Mouse (Mus musculus): ENCODE measurements around the gene Tdrd6. TPM values are rescaled to one million over a fixed set of nuclear protein-coding genes. Genes with fewer than 3 reads are reported as not detected.

Tdrd6 gene
- polyA plus RNA-seq, 1 experiment from 2014 or later: 0.19 TPM

DNA sequence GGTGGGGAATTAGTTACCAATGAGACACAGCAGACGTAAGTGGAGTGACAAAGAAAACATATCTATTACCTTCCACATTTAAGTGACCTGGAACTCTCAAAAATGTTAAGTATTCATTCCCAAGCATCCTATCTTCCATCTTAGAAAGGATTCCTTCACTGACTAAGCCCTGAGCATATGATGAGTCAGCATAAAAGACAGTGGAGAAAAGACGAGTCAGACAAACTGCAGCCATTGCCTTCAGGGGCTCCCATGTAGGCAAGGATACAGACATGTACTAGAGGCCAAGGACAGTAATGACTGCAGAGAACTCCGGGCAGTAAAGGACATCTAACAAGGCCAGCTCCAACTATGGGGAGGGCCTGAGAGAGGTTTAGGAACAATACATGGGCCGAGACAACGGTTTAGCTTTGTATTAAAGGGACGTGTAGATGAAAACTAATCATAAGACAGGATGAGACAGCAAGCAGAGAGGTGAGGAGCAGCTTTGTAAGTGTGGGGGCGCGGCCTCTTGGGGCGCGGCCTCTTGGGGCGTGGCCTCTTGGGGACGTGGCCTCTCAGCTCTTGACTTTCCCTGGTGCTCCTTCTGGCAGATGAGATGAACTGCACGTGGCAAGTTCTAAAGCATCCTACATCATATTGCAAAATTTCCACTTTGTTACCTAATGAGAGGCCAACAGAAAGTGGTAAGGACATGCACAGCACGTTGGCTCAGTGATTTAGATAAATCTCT, 21.4 kb upstream of the Tdrd6 start:
- no peaks in the 10 kb centered on the region for H3K9me3 ChIP-seq (ENCODE audit: control insufficient read depth, low read length)
- DNase-seq (ENCODE audit: low spot score) (no peak), ATAC-seq (replicated peaks; ENCODE audit: low FRiP score) (no peak)
- 70% methylated on average over 14 of the region's 14 CpGs for WGBS
- H3K27me3 ChIP-seq (ENCODE audit: control insufficient read depth, insufficient read depth, low read length): no peaks in the 10 kb centered on the region
- H3K4me1 ChIP-seq (replicated peaks; ENCODE audit: control insufficient read depth, insufficient read depth, low read length): no peaks in the 10 kb centered on the region
- no peak overlapping the region for H3K4me2 ChIP-seq (ENCODE audit: low read depth, low read length, severe bottlenecking)
- H3K36me3 ChIP-seq (ENCODE audit: control insufficient read depth, insufficient read depth, low read length): no peaks in the 10 kb centered on the region; the same call in 1 of the 2 replicates
- no peak overlapping the region for H3K27ac ChIP-seq (ENCODE audit: low read depth, low read length)
- no peak overlapping the region for H3K9ac ChIP-seq (ENCODE audit: low read length)
- no peak overlapping the region for H3K4me3 ChIP-seq (ENCODE audit: low read depth, low read length)

DNA sequence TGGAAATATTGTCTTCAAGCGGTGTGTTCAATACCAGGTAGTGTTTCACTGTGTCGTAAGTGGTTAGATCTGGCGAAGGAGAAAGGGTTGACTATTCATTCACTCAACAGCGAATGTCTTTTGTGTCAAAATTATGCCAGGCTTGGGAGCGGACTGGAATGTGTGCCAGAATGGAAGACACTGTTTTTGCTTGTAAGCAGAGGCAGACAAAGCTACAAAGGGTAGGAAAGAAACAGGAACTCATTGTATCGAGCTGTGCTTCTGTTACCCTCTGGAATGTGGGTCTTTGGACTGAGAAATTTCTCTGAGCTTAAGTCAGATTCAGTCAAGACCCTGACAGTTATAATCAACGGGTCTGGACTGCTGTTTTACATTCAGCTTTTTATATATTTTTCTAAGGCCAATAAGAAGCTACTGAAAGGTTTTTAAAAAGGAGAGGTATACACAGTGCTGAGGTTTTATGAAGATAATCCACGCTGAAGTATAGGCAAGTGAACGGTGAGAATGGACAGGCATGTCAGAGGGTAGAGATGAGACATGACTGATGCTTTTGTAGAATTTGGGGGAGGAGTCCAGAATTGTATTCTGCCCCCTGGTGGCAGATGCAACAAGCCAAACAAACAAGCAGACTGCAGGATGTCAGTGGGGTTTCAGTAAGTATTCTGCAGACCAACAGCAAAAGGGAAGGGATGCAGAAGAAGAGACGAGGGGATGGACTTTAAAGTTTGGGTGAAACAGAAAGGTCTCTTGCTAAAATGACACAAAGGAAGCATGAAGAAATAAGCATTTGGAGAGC, 19.7 kb upstream of the Tdrd6 start:
- no peak for ATAC-seq (replicated peaks; ENCODE audit: low FRiP score)
- H3K4me3 ChIP-seq (ENCODE audit: low read depth, low read length): no peak overlapping the region
- no peaks in the 10 kb centered on the region for H3K9me3 ChIP-seq (ENCODE audit: control insufficient read depth, low read length)
- H3K36me3 ChIP-seq (ENCODE audit: control insufficient read depth, insufficient read depth, low read length): no peaks in the 10 kb centered on the region; the same call in 1 of the 2 replicates
- WGBS: 84% methylated on average over 10 of the region's 10 CpGs
- DNase-seq (ENCODE audit: low spot score): no peak
- no peak overlapping the region for H3K4me2 ChIP-seq (ENCODE audit: low read depth, low read length, severe bottlenecking)
- no peak overlapping the region for H3K9ac ChIP-seq (ENCODE audit: low read length)
- no peak overlapping the region for H3K27ac ChIP-seq (ENCODE audit: low read depth, low read length)
- no peaks in the 10 kb centered on the region for H3K4me1 ChIP-seq (replicated peaks; ENCODE audit: control insufficient read depth, insufficient read depth, low read length)
- H3K27me3 ChIP-seq (ENCODE audit: control insufficient read depth, insufficient read depth, low read length): no peaks in the 10 kb centered on the region

DNA sequence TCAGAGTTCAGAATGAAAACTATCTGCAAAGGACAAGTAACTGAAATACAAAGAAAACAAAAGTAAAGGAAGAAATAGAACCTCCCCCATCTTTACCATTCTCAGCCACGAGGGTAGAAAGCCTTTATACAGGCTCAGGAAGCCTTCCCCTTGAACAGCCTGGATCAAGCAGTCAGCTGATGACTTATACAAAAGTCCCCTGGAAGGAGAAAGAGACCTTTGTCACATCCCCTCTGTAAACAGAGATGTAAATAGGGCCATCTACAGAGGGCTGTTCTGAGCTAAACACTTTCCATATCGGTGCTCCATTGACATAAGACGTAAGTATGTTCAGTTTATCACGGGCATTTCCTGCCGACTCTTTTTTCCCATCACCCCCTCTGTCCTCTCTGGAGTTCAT, 16.8 kb upstream of the Tdrd6 start:
- Histone ChIP-seq H3K27ac (ENCODE audit: low read depth, low read length) (no peak overlapping the region), H3K4me2 (ENCODE audit: low read depth, low read length, severe bottlenecking) (no peak overlapping the region), H3K4me1 (replicated peaks; ENCODE audit: control insufficient read depth, insufficient read depth, low read length) (no peaks in the 10 kb centered on the region), H3K4me3 (ENCODE audit: low read depth, low read length) (no peak overlapping the region), H3K9me3 (ENCODE audit: control insufficient read depth, low read length) (no peaks in the 10 kb centered on the region), H3K27me3 (ENCODE audit: control insufficient read depth, insufficient read depth, low read length) (no peaks in the 10 kb centered on the region), H3K9ac (ENCODE audit: low read length) (no peak overlapping the region), H3K36me3 (ENCODE audit: control insufficient read depth, insufficient read depth, low read length) (peaks cover 5% of the 10 kb centered on the region; the same call in 1 of the 2 replicates)
- ATAC-seq (replicated peaks; ENCODE audit: low FRiP score) (no peak), DNase-seq (ENCODE audit: low spot score) (no peak)
- WGBS: 57% methylated on average over 5 of the region's 5 CpGs

DNA sequence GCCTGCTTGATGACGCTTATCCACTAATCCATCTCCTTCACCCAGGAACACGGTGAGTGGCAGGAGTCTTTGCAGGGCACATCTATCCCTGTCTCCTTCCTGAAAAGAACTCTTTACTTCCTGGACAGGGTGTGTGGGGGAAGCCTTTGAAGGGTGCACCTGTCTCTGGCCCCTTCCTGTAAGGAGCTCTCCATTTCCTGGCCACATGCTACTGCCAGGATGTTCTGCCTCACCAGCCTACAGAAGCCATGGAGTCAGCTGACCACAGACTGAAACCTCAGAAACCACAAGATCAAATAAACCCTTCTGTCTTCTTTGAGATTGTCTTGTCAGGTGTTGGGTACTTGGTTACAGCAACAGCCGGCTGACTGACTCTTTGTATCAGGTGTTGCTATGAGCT, 15.0 kb upstream of the Tdrd6 start:
- Histone ChIP-seq H3K9ac (ENCODE audit: low read length) (no peak overlapping the region), H3K36me3 (ENCODE audit: control insufficient read depth, insufficient read depth, low read length) (peaks cover 5% of the 10 kb centered on the region; the same call in 1 of the 2 replicates), H3K4me2 (ENCODE audit: low read depth, low read length, severe bottlenecking) (no peak overlapping the region), H3K27me3 (ENCODE audit: control insufficient read depth, insufficient read depth, low read length) (no peaks in the 10 kb centered on the region), H3K4me1 (replicated peaks; ENCODE audit: control insufficient read depth, insufficient read depth, low read length) (no peaks in the 10 kb centered on the region), H3K4me3 (ENCODE audit: low read depth, low read length) (no peak overlapping the region), H3K27ac (ENCODE audit: low read depth, low read length) (no peak overlapping the region), H3K9me3 (ENCODE audit: control insufficient read depth, low read length) (no peaks in the 10 kb centered on the region)
- ATAC-seq (replicated peaks; ENCODE audit: low FRiP score) (no peak), DNase-seq (ENCODE audit: low spot score) (no peak)
- WGBS: 93% methylated on average over 3 of the region's 3 CpGs

DNA sequence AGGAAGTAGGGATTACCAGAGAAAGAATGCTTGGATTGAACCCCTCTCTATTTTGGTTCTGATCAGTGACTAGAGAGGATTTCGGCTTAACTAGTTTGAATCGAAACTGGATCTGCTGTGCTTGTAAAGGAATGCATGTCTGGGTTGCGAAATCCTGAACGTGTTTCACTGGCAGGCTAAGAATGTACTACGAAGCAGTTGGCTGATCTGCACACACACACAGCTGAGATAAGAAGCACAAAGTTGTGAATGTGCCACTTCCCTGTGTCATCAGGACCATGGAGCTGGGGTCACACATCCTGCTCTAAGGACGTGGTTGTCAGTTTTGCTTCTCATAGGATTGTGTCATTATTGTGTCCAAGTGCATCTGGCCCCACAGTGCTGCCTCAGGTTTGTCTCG, 14.3 kb upstream of the Tdrd6 start:
- ATAC-seq (replicated peaks; ENCODE audit: low FRiP score) (no peak), DNase-seq (ENCODE audit: low spot score) (no peak)
- WGBS: 79% methylated on average over 7 of the region's 7 CpGs
- H3K4me3 ChIP-seq (ENCODE audit: low read depth, low read length): no peak overlapping the region
- H3K27ac ChIP-seq (ENCODE audit: low read depth, low read length): no peak overlapping the region
- no peak overlapping the region for H3K4me2 ChIP-seq (ENCODE audit: low read depth, low read length, severe bottlenecking)
- H3K9ac ChIP-seq (ENCODE audit: low read length): no peak overlapping the region
- peaks cover 5% of the 10 kb centered on the region; the same call in 1 of the 2 replicates for H3K36me3 ChIP-seq (ENCODE audit: control insufficient read depth, insufficient read depth, low read length)
- no peaks in the 10 kb centered on the region for H3K27me3 ChIP-seq (ENCODE audit: control insufficient read depth, insufficient read depth, low read length)
- H3K9me3 ChIP-seq (ENCODE audit: control insufficient read depth, low read length): no peaks in the 10 kb centered on the region
- no peaks in the 10 kb centered on the region for H3K4me1 ChIP-seq (replicated peaks; ENCODE audit: control insufficient read depth, insufficient read depth, low read length)

DNA sequence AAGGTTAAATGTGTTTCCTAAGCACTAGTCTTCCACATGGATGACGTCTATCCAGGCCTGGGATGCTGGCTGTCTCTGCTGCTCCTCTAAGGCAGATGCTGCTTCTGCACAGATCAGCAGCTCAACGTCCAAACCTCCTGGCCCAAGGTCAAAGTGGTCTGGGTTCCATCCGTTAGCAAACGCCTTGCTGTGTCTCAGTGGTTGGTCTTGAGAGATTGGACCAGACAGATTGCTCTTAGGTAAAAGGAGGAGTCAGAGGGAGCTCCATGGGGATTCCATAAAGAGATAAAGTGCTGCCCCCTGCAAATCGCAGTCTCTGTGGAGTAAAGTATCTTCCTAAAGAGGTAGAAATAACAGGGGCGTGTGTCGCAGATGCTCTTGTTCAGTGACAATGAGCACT, 13.1 kb upstream of the Tdrd6 start:
- no peak overlapping the region for H3K27ac ChIP-seq (ENCODE audit: low read depth, low read length)
- H3K4me1 ChIP-seq (replicated peaks; ENCODE audit: control insufficient read depth, insufficient read depth, low read length): no peaks in the 10 kb centered on the region
- no peak overlapping the region for H3K9ac ChIP-seq (ENCODE audit: low read length)
- no peak overlapping the region for H3K4me3 ChIP-seq (ENCODE audit: low read depth, low read length)
- H3K27me3 ChIP-seq (ENCODE audit: control insufficient read depth, insufficient read depth, low read length): no peaks in the 10 kb centered on the region
- no peaks in the 10 kb centered on the region for H3K9me3 ChIP-seq (ENCODE audit: control insufficient read depth, low read length)
- DNase-seq (ENCODE audit: low spot score) (no peak), ATAC-seq (replicated peaks; ENCODE audit: low FRiP score) (no peak)
- H3K36me3 ChIP-seq (ENCODE audit: control insufficient read depth, insufficient read depth, low read length): peaks cover 5% of the 10 kb centered on the region; the same call in 1 of the 2 replicates
- no peak overlapping the region for H3K4me2 ChIP-seq (ENCODE audit: low read depth, low read length, severe bottlenecking)
- 79% methylated on average over 7 of the region's 7 CpGs for WGBS

DNA sequence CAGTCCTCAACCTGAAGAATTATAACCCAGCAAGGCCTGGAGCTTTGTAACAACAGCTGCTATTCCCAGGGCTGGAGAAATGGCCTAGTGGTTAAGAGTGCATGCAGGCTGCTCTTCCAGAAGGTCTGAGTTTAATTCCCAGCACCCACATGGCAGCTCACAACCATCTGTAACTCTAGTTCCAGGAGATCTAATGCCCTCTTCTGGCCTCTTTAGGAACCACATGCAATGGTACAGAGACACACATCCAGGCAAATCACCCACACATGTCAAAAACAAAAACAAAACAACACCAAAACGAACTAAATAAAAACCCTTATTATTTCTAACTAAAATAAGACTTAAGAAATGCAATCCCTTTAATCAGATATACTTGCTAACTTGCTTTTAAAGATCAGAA, 10.7 kb upstream of the Tdrd6 start:
- WGBS: 87% methylated on average over 1 of the region's 1 CpGs
- no peak overlapping the region for H3K9ac ChIP-seq (ENCODE audit: low read length)
- no peaks in the 10 kb centered on the region for H3K9me3 ChIP-seq (ENCODE audit: control insufficient read depth, low read length)
- H3K36me3 ChIP-seq (ENCODE audit: control insufficient read depth, insufficient read depth, low read length): peaks cover 5% of the 10 kb centered on the region; the same call in 1 of the 2 replicates
- ATAC-seq (replicated peaks; ENCODE audit: low FRiP score) (no peak), DNase-seq (ENCODE audit: low spot score) (no peak)
- no peaks in the 10 kb centered on the region for H3K4me1 ChIP-seq (replicated peaks; ENCODE audit: control insufficient read depth, insufficient read depth, low read length)
- no peak overlapping the region for H3K4me3 ChIP-seq (ENCODE audit: low read depth, low read length)
- H3K27me3 ChIP-seq (ENCODE audit: control insufficient read depth, insufficient read depth, low read length): no peaks in the 10 kb centered on the region
- H3K4me2 ChIP-seq (ENCODE audit: low read depth, low read length, severe bottlenecking): no peak overlapping the region
- H3K27ac ChIP-seq (ENCODE audit: low read depth, low read length): no peak overlapping the region

DNA sequence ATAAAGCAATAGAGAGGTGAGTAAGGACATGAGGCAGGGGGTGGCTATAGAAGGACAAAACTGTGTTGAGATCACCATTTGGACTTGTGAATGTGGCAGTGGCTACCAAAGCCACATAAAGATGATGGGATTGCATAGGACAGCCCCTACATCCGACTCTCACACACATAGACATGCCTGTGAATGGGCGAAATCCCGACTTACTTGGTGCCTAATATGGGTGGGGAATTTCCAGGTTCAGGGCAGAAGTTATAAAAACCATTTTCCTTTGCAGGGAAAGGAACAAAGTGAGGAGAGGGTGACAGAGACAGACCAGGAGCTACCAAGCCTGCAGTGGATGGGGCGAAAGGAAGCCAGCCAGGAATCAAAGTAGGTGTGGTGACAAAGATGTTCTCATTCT, 7.0 kb upstream of the Tdrd6 start:
- no peaks in the 10 kb centered on the region for H3K9me3 ChIP-seq (ENCODE audit: control insufficient read depth, low read length)
- no peaks in the 10 kb centered on the region for H3K27me3 ChIP-seq (ENCODE audit: control insufficient read depth, insufficient read depth, low read length)
- H3K4me3 ChIP-seq (ENCODE audit: low read depth, low read length): no peak overlapping the region
- ATAC-seq (replicated peaks; ENCODE audit: low FRiP score): no peak
- H3K36me3 ChIP-seq (ENCODE audit: control insufficient read depth, insufficient read depth, low read length): no peaks in the 10 kb centered on the region; the same call in 1 of the 2 replicates
- H3K27ac ChIP-seq (ENCODE audit: low read depth, low read length): no peak overlapping the region
- 94% methylated on average over 4 of the region's 4 CpGs for WGBS
- no peak overlapping the region for H3K4me2 ChIP-seq (ENCODE audit: low read depth, low read length, severe bottlenecking)
- H3K9ac ChIP-seq (ENCODE audit: low read length): no peak overlapping the region
- H3K4me1 ChIP-seq (replicated peaks; ENCODE audit: control insufficient read depth, insufficient read depth, low read length): no peaks in the 10 kb centered on the region
- no peak for DNase-seq (ENCODE audit: low spot score)
